Mouse (Mus musculus): Measurements from ENCODE around the gene 2410137M14Rik. TPM values are rescaled to one million over a fixed set of nuclear protein-coding genes. Genes with fewer than 3 reads are reported as not detected.
"Not testable (repeated sequence)": the region's sequence is repeated elsewhere in the genome, so short reads cannot be mapped to it uniquely, and the experiment has no call there.

Gene 2410137M14Rik
- total RNA-seq, 4 experiments from 2014 or later = not detected

GRCm38 (mm10) chr17:36993770-36994325, 12.8 kb upstream of the 2410137M14Rik start:
- no peak for DNase-seq

GRCm38 (mm10) chr17:36992336-36993104, 11.5 kb upstream of the 2410137M14Rik start:
- no peak for DNase-seq

GRCm38 (mm10) chr17:36990630-36991029, 9.6 kb upstream of the 2410137M14Rik start:
- not testable (repeated sequence) for DNase-seq

- no peak for DNase-seq
These were observed 8.4 kb upstream of the 2410137M14Rik start, which contains the start of gene H2-M5 for GRCm38 (mm10) chr17:36989437-36989836. Gene H2-M5 (minus strand): TSS chr17:36989537.

GRCm38 (mm10) chr17:36988475-36988874, 7.4 kb upstream of the 2410137M14Rik start:
- DNase-seq = no peak

GRCm38 (mm10) chr17:36982253-36983155, 1.5 kb upstream of the 2410137M14Rik start:
- DNase-seq = no peak

GRCm38 (mm10) chr17:36981845-36982244, 808 bp upstream of the 2410137M14Rik start:
- DNase-seq = no peak

GRCm38 (mm10) chr17:36973271-36973787, 7.7 kb downstream of the 2410137M14Rik start:
- DNase-seq = no peak

GRCm38 (mm10) chr17:36972791-36973190, 8.2 kb downstream of the 2410137M14Rik start:
- no peak for DNase-seq

- no peak for DNase-seq
These were observed 9.7 kb downstream of the 2410137M14Rik start for GRCm38 (mm10) chr17:36971172-36971850.

GRCm38 (mm10) chr17:36970316-36970890, 10.6 kb downstream of the 2410137M14Rik start:
- no peak for DNase-seq

GRCm38 (mm10) chr17:36966875-36967274, 14.2 kb downstream of the 2410137M14Rik start:
- DNase-seq = no peak

GRCm38 (mm10) chr17:36961125-36961524, 19.9 kb downstream of the 2410137M14Rik start:
- DNase-seq = no peak

GRCm38 (mm10) chr17:36958884-36959283, 22.2 kb downstream of the 2410137M14Rik start:
- DNase-seq = no peak

GRCm38 (mm10) chr17:36957999-36958743, 22.9 kb downstream of the 2410137M14Rik start, which contains the start of the genes Znrd1 and Znrd1as:
Gene Znrd1 (minus strand): TSS chr17:36958559.
Gene Znrd1as (plus strand): TSS chr17:36958592.
- peak; percentile 94 for DNase-seq

GRCm38 (mm10) chr17:36953062-36953461, 28.0 kb downstream of the 2410137M14Rik start:
- no peak for DNase-seq

- DNase-seq = no peak
These were observed 28.4 kb downstream of the 2410137M14Rik start for GRCm38 (mm10) chr17:36952631-36953030.

GRCm38 (mm10) chr17:36950981-36951947, 29.8 kb downstream of the 2410137M14Rik start, which contains the start of gene Ppp1r11:
Gene Ppp1r11 (minus strand): TSS chr17:36951741.
- DNase-seq = peak; percentile 97

GRCm38 (mm10) chr17:36949265-36949664, 31.8 kb downstream of the 2410137M14Rik start:
- no peak for DNase-seq

Data from adrenal gland, adult 8-10 months (tissue).